Mouse (Mus musculus): ENCODE measurements around the gene Chchd2.

DNA sequence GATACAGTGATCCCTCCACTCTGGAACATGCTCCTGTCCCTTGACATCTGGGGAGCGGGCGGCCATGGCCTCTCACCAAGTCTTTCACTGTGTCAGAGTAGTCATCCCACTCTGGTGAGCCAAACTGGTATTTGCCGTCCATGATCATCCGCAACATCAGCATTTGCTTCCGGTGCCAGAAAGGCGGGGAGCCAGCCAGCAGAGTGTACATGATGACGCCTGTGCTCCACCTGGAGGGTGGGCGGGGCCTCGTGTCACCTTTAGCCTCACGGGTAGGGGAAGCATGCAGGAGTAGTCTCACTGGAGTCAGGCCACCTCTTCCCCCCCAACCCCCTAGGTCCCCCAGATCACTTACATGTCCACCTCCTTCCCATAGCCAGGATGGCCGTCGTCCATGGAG lies 21.4 kb downstream of the Chchd2 start:
- TF ChIP-seq CTCF (IDR thresholded peaks at IDR 0.05) (no peak), EP300 (IDR thresholded peaks at IDR 0.05) (no peak)

Measured in lung, postnatal 0 days (tissue).